Mouse (Mus musculus) retina, postnatal 7 days (tissue): ENCODE data around the gene Dclre1c.
"Not testable (repeated sequence)": the region's sequence is repeated elsewhere in the genome, so short reads cannot be mapped to it uniquely, and the experiment has no call there.

Source experiments
- DNase-seq: peaks from one replicate; pipeline ENCODE4 v3.0.0-alpha.2; 2012; ENCODE audit warnings: low read depth, low spot score

The Dclre1c gene

GRCm38 (mm10) chr2:3423841-3424578, at the start of gene Dclre1c:
Gene Dclre1c, plus strand, starts transcription at chr2:3424131.
- peak; percentile 81 for DNase-seq

DNA sequence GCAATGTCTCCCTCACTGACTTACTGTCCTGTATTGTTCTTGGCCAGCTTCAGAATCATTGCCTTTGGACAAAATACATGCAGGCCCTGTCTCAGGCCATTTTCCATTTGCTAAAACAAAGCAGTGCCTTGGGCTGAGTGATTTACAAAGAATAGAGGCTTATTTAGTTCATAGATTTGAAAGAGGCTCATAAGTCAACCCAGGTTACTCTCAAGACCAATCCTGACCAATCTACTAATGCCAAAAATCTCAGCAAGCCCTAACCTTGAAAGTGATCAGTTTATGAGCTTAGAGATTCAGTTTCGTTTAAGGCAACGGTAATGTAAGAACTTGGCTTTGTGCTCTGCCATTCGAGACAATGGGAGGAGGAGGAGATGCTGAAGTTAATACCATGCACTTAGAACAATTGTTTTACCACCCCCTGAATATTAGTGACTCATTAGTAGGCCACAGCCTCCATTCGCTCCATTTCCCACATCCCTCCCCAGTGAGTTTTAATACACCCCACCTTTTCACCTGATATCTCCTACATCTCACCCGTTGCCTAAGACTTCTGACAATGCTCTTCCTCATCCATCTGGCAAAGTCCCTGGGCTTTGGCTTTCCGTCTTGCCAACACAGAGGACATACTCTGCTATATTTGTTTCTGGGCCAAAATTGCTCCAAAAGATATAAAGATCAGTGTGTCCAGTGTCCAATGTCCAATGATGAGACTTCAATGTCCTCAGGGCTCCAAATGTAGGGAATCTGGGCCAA, 36.6 kb upstream of the Dclre1c start:
- no peak for DNase-seq

DNA sequence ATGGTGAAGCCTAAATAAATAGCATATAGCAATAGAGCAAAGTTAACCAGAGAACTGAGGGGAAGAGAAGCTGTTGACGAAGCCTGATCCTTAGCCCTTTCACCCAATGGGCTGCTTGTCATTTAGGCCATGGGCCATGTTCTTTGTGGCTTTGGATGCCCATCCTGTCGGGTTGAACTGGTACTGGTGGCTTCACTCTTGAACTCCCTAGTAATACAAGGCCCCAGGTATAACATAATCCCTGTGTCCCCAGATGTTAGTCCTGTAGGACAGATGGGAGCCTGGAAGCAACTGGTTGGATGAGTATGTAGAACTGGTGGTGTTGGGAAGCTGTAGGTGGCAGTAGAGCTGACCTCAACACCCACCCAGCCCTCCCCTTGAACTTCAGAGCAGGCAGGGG, 32.0 kb upstream of the Dclre1c start:
- DNase-seq: no peak

DNA sequence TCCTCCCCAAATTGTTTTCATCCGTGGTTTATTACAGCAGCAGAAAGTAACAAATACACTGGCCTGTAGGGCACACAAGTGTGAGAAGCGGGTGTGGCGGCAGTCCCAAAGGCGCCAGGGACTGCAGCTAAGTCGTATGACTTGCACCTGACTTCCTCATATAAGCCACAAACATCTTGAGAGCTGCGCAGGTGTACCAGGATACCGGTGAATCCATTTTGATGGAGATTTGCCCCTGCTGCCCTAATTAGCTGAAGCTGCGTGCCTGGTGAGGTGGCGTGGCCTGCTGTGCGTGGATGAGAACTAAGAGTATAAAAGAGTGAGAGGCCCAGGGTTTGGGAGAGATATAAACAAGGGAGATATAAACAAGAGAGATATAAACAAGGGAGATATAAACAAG, 26.8 kb upstream of the Dclre1c start, which contains the start of gene Olah:
Olah (minus strand) TSS at position 101 of the 400 bp plus-strand sequence.
- not testable (repeated sequence) for DNase-seq

- DNase-seq: no peak
Observed at GRCm38 (mm10) chr2:3405981-3406380, 17.9 kb upstream of the Dclre1c start.

DNA sequence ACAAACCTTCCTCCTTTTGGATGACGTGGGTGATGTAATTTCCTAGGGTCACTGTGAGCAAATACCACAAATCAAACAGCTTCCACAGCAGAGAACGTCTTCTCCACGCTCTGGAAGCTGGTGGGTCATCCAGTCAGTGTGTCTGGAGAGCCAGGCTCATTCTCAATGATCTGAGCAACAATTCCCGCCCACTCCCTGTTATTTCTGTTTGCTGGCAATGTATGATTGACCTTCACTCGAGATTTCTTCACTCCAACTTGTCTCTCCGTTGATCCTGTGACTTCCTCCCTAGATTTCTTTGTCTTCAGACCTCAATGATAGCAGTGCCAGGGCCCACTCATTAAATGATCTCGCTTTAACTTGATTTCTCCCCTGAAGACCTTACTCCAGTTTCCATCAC, 16.2 kb upstream of the Dclre1c start:
- DNase-seq: no peak

DNA sequence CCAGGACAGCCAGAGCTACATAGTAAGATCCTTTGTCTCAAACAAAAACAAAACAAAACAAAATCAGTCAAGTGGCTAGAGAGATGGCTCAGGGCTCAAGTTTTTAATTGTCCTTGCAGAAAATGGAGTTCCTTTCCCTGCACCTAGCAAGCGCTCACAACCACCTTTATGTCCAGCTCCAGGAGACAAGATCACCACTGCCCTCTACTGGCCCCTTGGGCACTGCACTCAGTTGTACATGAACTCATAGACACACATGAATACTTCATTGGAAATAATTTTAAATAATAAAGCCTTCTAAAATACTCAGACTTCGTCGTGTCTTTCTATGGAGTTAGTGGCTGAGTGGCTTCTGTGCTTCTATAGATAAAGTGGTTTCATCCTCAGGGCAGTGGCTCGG, 9.7 kb upstream of the Dclre1c start:
- peak; percentile 41 for DNase-seq

DNA sequence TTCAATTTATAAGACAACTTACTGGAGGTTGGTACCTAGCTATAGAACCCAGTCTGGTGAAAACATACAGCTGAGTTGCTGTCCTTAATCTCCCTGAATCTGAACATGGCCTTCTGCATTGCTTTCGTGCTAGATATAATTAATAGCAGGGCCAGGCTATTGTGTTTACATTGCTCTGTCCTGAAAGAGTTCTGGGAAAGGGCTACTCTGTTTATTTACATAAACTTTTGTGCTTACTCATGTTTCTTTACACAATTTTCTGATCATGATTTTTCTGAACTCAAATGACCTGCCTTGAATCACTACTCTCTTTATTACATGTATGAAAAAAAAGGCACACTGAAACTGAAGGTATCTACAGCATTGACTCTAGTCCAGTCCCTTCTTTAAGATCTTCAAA, 8.3 kb upstream of the Dclre1c start:
- DNase-seq: no peak

GRCm38 (mm10) chr2:3418883-3419431, 5.0 kb upstream of the Dclre1c start:
- DNase-seq: peak; percentile 93

DNA sequence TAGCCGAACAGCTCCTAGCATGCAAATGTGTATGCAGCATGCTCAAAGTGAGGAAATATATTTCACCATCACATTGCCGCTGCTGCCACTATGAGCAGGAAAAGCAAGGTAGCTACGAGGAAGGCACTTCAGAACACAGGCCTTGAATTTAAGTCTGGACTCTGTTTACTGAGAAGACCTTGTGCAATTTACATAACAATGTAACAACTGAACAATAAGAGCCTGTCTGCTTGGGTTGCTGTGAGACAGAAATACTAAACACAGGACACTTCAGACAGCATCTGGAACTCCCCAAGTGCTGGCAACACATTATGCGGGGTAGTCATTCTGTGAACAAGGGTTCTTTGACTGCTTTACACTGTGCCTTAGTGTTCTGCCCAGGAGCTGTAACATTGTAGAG, 3.8 kb upstream of the Dclre1c start:
- DNase-seq: no peak

DNA sequence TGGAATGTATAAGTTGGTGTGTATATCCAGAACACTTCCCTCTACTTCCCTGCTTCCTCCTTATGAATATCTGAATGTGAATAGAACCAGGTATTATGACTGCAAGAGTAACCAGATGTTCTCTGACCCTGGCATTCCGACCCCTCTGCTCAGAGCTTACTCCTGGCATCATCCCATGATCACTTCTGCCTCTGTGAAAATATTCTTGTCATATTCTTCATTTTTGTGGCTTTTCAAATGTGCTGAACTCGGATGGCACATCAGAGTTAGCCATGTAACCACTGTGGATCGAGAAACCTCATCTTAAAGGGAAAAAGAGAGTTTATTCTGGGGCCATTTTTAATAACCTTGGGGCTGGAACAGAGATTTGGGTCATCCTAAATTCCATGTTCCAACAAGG, 1.4 kb upstream of the Dclre1c start, which contains the start of gene Meig1:
Meig1 (minus strand) TSS at position 101 of the 400 bp plus-strand sequence.
- no peak for DNase-seq

- DNase-seq: no peak
Observed at GRCm38 (mm10) chr2:3424579-3424910, 614 bp downstream of the Dclre1c start.

DNA sequence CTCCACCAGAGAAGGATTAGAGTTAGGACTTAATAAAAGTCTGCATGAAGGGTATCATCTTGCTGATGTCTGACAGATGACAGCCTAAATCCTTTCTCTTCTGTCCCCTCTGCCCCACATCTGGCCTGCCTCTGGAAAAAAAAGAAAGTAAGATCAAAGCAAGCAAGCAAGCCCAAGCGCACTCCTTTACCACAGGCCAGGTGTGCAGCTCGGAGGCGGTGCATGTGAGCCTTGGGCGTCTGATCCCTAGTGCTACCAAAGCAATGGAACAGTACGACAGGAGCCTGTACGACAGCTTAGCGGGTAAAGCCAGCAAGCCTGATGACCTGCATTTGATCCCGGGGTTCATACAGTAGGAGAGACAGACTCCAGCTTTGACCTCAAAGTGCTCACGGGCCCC, 7.0 kb downstream of the Dclre1c start:
- DNase-seq: no peak

DNA sequence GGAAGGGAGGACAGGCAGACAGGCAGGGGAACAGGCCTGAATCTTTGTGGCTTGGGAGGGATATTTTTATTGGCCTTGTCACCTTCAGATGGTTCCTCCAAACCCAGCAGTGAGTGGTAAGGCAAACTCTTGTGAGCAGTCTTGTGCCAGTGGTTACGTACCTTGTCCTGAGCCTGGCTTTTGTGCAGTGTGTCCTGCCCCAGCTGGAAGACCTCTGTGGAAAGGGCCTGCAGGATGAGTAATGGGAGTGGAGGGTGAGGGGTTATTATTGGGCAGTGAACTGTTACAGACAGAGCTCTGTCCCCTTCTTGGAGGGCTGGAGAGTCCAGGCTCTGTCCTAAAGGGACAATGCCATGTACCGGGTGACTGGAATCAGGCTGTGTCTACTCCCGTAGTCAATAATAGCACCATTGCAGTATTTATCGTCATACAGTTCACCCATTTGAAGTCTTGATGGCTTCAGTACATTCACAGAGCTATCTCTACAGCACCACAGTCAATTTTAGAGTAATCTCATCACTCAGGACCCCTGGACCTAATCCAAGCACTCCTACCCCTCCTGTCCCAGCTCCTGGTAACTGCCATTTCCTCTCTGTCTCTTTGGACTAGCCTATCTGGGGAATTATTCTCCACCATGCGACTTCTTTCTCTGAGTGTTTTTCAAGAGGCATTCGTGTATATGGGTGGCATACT, 11.6 kb downstream of the Dclre1c start:
- DNase-seq: no peak

- DNase-seq: no peak
Observed at GRCm38 (mm10) chr2:3437956-3438355, 14.0 kb downstream of the Dclre1c start.

GRCm38 (mm10) chr2:3444206-3444605, 20.3 kb downstream of the Dclre1c start:
- no peak for DNase-seq

DNA sequence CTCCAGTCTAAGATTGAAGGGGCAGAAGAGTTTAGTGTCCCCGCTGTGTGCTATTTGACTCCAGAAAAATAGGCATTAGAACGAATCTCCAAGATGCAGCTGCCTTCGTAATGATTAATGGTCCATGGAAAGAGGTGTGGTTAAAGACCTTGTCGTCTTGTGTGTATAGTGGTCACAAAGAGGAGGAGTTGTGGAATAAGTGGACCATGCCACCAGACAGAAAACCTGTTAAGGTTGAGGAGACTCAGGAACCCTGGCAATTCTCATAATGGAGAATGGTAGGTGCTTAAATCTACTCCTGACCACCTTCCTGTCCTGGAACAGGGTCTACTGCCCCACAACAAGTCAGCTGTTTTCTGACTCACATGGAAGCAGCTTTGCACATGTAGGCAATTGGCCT, 22.1 kb downstream of the Dclre1c start:
- DNase-seq: no peak

GRCm38 (mm10) chr2:3449431-3449830, 25.5 kb downstream of the Dclre1c start:
- no peak for DNase-seq

DNA sequence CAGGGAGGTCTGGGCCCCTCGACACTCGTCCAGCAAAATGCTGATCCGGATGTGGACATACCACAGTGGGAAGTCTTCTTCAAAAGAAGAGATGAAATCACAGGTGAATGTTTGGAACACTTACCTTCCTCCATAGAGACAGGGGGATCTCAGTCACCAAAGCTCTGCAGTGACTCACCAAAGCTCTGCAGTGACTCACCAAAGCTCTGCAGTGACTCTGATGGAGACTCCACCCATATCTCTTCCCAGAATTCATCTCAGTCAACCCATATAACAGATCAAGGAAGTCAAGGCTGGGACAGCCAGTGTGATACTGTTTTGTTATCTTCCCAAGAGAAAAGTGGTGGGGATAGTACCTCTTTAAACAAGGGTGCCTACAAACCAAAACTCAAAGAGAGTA, 29.2 kb downstream of the Dclre1c start:
- DNase-seq: no peak

DNA sequence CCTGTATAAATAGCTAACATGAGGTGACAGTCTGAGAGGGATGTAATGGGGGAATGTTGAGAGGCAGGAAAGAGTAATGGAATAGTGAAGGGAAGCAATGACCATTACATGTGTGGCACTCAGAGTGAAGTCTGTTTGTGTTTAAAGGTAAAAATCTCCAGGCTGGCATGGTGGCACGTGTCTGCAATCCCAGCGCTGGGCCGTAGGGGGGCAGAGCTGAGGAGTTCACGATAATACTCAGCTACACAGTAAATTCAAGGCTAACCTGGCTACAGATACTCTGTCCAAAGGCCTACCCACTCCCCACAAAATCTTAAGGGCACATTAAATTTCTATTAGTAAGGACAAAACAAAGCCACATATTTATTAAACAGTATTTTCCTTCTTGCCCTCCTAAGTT, 32.7 kb downstream of the Dclre1c start:
- no peak for DNase-seq

- DNase-seq: no peak
Observed at GRCm38 (mm10) chr2:3473891-3474290, 50.0 kb downstream of the Dclre1c start.

DNA sequence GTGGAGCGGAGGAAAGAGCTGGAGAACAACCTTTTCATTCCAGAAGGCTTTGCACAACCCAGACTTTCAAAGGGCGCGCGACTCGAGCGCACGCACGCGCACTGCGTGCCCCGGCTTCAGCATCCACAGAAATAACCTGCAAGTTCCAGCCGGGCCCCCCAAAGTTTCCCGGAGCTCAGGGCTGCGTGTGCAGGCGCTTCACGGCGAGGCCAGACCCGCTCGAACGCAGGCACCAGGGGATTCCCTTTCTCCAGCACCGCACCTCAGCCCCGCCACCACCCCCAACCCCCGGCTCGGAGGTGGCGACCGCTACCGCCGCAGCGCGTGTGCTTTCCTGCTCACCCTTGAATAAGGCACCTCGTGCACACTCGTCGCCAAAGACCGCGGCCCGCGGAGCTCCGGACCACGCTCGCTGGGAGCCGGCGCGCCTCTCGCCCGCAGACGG, 50.5 kb downstream of the Dclre1c start:
- peak; percentile 53 for DNase-seq
